Mouse (Mus musculus): Measurements from ENCODE around the gene Tas2r110.

Tas2r110 gene

GRCm38 (mm10) chr6:132867708-132868107 lies at the start of gene Tas2r110:
Gene Tas2r110 (plus strand): TSS chr6:132868008.
- in situ Hi-C loops (cut with MboI): no loop called here

- in situ Hi-C loops (cut with MboI): no loop called here
These were observed 21.0 kb upstream of the Tas2r110 start, which contains the start of gene Tas2r123 for GRCm38 (mm10) chr6:132846842-132847241. Gene Tas2r123 (plus strand): TSS chr6:132847142.

GRCm38 (mm10) chr6:132855138-132855537 lies 12.7 kb upstream of the Tas2r110 start, which contains the start of gene Tas2r116:
Gene Tas2r116 (plus strand): TSS chr6:132855438.
- in situ Hi-C loops (cut with MboI): no loop called here

- in situ Hi-C loops (cut with MboI): no loop called here
These were observed 24.9 kb downstream of the Tas2r110 start, which contains the start of gene Tas2r113 for GRCm38 (mm10) chr6:132892711-132893110. Gene Tas2r113 (plus strand): TSS chr6:132893011.

GRCm38 (mm10) chr6:132909351-132909750 lies 41.5 kb downstream of the Tas2r110 start, which contains the start of gene Tas2r125:
Gene Tas2r125 (plus strand): TSS chr6:132909651.
- in situ Hi-C loops (cut with MboI): no loop called here
